Mouse (Mus musculus) heart, adult 2 months (tissue): ENCODE measurements at regions not wholly inside any gene's neighbourhood (a gene's known extent, or its start where the extent isn't known, plus 50 kb on each side); places are given as distances from the start of the nearest gene placed in this dataset.
A peak's percentile ranks its signal among the peaks of the same experiment; 100 is the strongest.

ENCODE experiments used
- CTCF ChIP-seq: fragments of 200-600 bp; IDR thresholded peaks from 2 replicates; pipeline ENCODE4 v1.8.1; 2022; ENCODE audit warnings: antibody characterized with exemption, mild to moderate bottlenecking, moderate library complexity
- EP300 ChIP-seq: fragments of 200-500 bp; IDR thresholded peaks from 2 replicates; pipeline ENCODE4 v1.6.1; 2011; ENCODE audit warnings: low read depth, low read length, control low read depth; ENCODE audit not compliant: insufficient read depth
- POLR2A ChIP-seq: fragments of 200-500 bp; IDR thresholded peaks from 2 replicates; pipeline ENCODE4 v1.6.1; 2011; ENCODE audit warnings: mild to moderate bottlenecking, low read depth, low read length, control low read depth; ENCODE audit not compliant: insufficient read depth

DNA sequence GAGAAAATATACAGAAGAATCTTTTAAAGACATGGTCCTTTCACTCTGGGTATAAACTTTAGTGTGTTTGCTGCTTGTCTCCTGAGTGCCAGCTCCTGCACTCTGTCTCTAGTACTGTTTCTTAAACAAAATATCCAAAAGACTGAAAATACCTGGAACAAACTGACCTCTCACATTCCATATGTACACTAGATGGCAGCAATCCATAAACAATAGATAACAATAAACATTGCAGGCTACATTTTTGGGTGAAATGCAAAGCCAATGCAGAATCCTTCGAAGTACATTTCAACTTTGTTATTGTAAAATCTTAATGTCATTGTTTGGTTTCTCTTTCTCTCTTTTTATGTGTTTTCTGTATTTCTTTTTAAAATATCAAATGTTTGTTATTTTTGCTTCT, 176.6 kb upstream of the Ube2dnl1 start:
- TF ChIP-seq POLR2A, result no peak
- TF ChIP-seq CTCF, result 0 out of 2 replicates have a peak, but pooled peaks have one; percentile 3
- no peak for TF ChIP-seq EP300
